Mouse (Mus musculus) embryonic facial prominence, embryonic 14.5 days (tissue): ENCODE measurements around the gene Ywhah. TPM values are rescaled to one million over a fixed set of nuclear protein-coding genes. Genes with fewer than 3 reads are reported as not detected.

ENCODE experiments used
- ATAC-seq: fragments of 200-750 bp; cut with Nextera tagmentation; 2 replicates; pipeline ENCODE4 v1.8.0; 2017; ENCODE audit warnings: low read depth, moderate number of reproducible peaks, moderate TSS enrichment
- DNase-seq: peaks from one replicate; pipeline ENCODE4 v3.0.0-alpha.2; 2015; ENCODE audit warnings: low spot score
- H3K27ac ChIP-seq: fragments of 300-500 bp; sonication (generic); replicated peaks from 2 replicates; pipeline ENCODE4 v1.5.1; 2014; ENCODE audit warnings: low read depth, mild to moderate bottlenecking, low read length, moderate library complexity
- H3K27me3 ChIP-seq: fragments of 300-500 bp; sonication (generic); replicated peaks from 2 replicates; pipeline ENCODE4 v1.6.1; 2014; ENCODE audit warnings: low read length; ENCODE audit not compliant: control insufficient read depth, insufficient read depth
- H3K36me3 ChIP-seq: fragments of 300-500 bp; sonication (generic); 2 replicates; pipeline ENCODE4 v1.6.1; 2014; ENCODE audit warnings: low read length, mixed read lengths; ENCODE audit not compliant: control insufficient read depth, insufficient read depth
- H3K4me1 ChIP-seq: fragments of 300-500 bp; sonication (generic); 2 replicates; pipeline ENCODE4 v1.6.1; 2014; ENCODE audit warnings: antibody characterized with exemption, low read length; ENCODE audit not compliant: control insufficient read depth, insufficient read depth
- H3K4me2 ChIP-seq: fragments of 300-500 bp; sonication (generic); 2 replicates; pipeline ENCODE4 v1.6.1; 2014; ENCODE audit warnings: low read depth, mild to moderate bottlenecking, low read length, moderate library complexity, mixed read lengths
- H3K4me3 ChIP-seq: fragments of 300-500 bp; sonication (generic); 2 replicates; pipeline ENCODE4 v1.5.1; 2014; ENCODE audit warnings: low read depth, mild to moderate bottlenecking, low read length
- H3K9ac ChIP-seq: fragments of 300-500 bp; sonication (generic); 2 replicates; pipeline ENCODE4 v1.6.1; 2014; ENCODE audit warnings: low read depth, mild to moderate bottlenecking, low read length, moderate library complexity, mixed read lengths
- H3K9me3 ChIP-seq: fragments of 300-500 bp; sonication (generic); 2 replicates; pipeline ENCODE4 v1.6.1; 2016; ENCODE audit warnings: low read length; ENCODE audit not compliant: control insufficient read depth
- WGBS: fragments of 180-500 bp; shearing (Covaris S2); extraction: QIAGEN DNeasy Blood & Tissue Kit; methylation state at CpG from one replicate; pipeline ENCODE4 v1.1.7; 2014; 5-methylcytosine and 5-hydroxymethylcytosine counted together
- polyA plus RNA-seq: library from polyadenylated mRNA; unstranded; fragments of >200 nt; fragmentation: Nextera tagmentation; extraction: Ambion mirVana; gene quantifications from 2 replicates; pipeline ENCODE4 v1.2.1, GENCODE M21; 2014

Ywhah gene
- polyA plus RNA-seq, 1 experiment from 2014 or later = 410 TPM

- ATAC-seq (no peak), DNase-seq (no peak)
- no peaks in the 10 kb centered on the region for H3K27me3 ChIP-seq
Observed at GRCm38 (mm10) chr5:33019426-33019821, 808 bp downstream of the Ywhah start.

GRCm38 (mm10) chr5:33021622-33022021 lies 3.0 kb downstream of the Ywhah start:
- ATAC-seq = no peak
- no peaks in the 10 kb centered on the region for H3K27me3 ChIP-seq
- H3K4me2 ChIP-seq = no peak overlapping the region
- no peaks in the 10 kb centered on the region for H3K9me3 ChIP-seq
- H3K36me3 ChIP-seq = peaks cover 51% of the 10 kb centered on the region
- DNase-seq = no peak
- WGBS = 84% methylated on average over 2 of the region's 2 CpGs
- no peak overlapping the region for H3K4me3 ChIP-seq
- H3K4me1 ChIP-seq = peaks cover 17% of the 10 kb centered on the region
- no peak overlapping the region for H3K9ac ChIP-seq
- no peak overlapping the region for H3K27ac ChIP-seq

More at GRCm38 (mm10) chr5:33019426-33019821, 808 bp downstream of the Ywhah start:
- Histone ChIP-seq H3K36me3 (peaks cover 31% of the 10 kb centered on the region), H3K4me2 (peak overlapping the region; percentile 76), H3K27ac (peak overlapping the region; percentile 100), H3K4me1 (peaks cover 17% of the 10 kb centered on the region), H3K9me3 (no peaks in the 10 kb centered on the region), H3K4me3 (peak overlapping the region; percentile 90), H3K9ac (peak overlapping the region; percentile 97)
- 0% methylated on average over 11 of the region's 12 CpGs for WGBS

- WGBS = 91% methylated on average over 4 of the region's 4 CpGs
- no peak overlapping the region for H3K9ac ChIP-seq
Observed at GRCm38 (mm10) chr5:33023337-33023736, 4.7 kb downstream of the Ywhah start.

GRCm38 (mm10) chr5:33024474-33024873 lies 5.9 kb downstream of the Ywhah start:
- Histone ChIP-seq H3K27me3 (no peaks in the 10 kb centered on the region), H3K4me1 (peaks cover 10% of the 10 kb centered on the region; the same call in 1 of the 2 replicates), H3K36me3 (peaks cover 62% of the 10 kb centered on the region), H3K4me2 (no peak overlapping the region), H3K9ac (no peak overlapping the region), H3K27ac (no peak overlapping the region), H3K9me3 (no peaks in the 10 kb centered on the region), H3K4me3 (no peak overlapping the region)
- 77% methylated on average over 5 of the region's 5 CpGs for WGBS
- DNase-seq = no peak
- ATAC-seq = no peak

More at GRCm38 (mm10) chr5:33023337-33023736, 4.7 kb downstream of the Ywhah start:
- DNase-seq (no peak), ATAC-seq (no peak)
- H3K27me3 ChIP-seq = no peaks in the 10 kb centered on the region
- H3K9me3 ChIP-seq = no peaks in the 10 kb centered on the region
- H3K36me3 ChIP-seq = peaks cover 57% of the 10 kb centered on the region
- H3K4me3 ChIP-seq = no peak overlapping the region
- H3K27ac ChIP-seq = no peak overlapping the region
- peaks cover 10% of the 10 kb centered on the region; the same call in 1 of the 2 replicates for H3K4me1 ChIP-seq
- H3K4me2 ChIP-seq = no peak overlapping the region

- no peak overlapping the region for H3K27ac ChIP-seq
- H3K4me1 ChIP-seq = no peaks in the 10 kb centered on the region
- no peak for DNase-seq
- no peaks in the 10 kb centered on the region for H3K9me3 ChIP-seq
- H3K4me2 ChIP-seq = no peak overlapping the region
- ATAC-seq = no peak
- H3K27me3 ChIP-seq = no peaks in the 10 kb centered on the region
- 66% methylated on average over 2 of the region's 2 CpGs for WGBS
- H3K9ac ChIP-seq = no peak overlapping the region
- H3K36me3 ChIP-seq = peaks cover 39% of the 10 kb centered on the region
- no peak overlapping the region for H3K4me3 ChIP-seq
Observed at GRCm38 (mm10) chr5:33028656-33029055, 10.0 kb downstream of the Ywhah start.

GRCm38 (mm10) chr5:33030425-33031175 lies 12.0 kb downstream of the Ywhah start:
- Histone ChIP-seq H3K9me3 (no peaks in the 10 kb centered on the region), H3K9ac (no peak overlapping the region), H3K4me2 (no peak overlapping the region), H3K27ac (no peak overlapping the region), H3K4me3 (no peak overlapping the region), H3K27me3 (no peaks in the 10 kb centered on the region), H3K36me3 (peaks cover 20% of the 10 kb centered on the region), H3K4me1 (no peaks in the 10 kb centered on the region)
- WGBS = 63% methylated on average over 4 of the region's 4 CpGs
- no peak for DNase-seq
- ATAC-seq = no peak; the same call in 1 of the 2 replicates

- Histone ChIP-seq H3K9me3 (no peaks in the 10 kb centered on the region), H3K9ac (no peak overlapping the region), H3K4me3 (no peak overlapping the region), H3K27me3 (no peaks in the 10 kb centered on the region), H3K4me1 (no peaks in the 10 kb centered on the region), H3K36me3 (peaks cover 11% of the 10 kb centered on the region), H3K27ac (no peak overlapping the region), H3K4me2 (no peak overlapping the region)
- ATAC-seq (no peak), DNase-seq (no peak)
- WGBS = 81% methylated on average over 10 of the region's 10 CpGs
Observed at GRCm38 (mm10) chr5:33032036-33032773, 13.6 kb downstream of the Ywhah start.

- peak; percentile 88 for DNase-seq
- Histone ChIP-seq H3K27ac (no peak overlapping the region), H3K9me3 (no peaks in the 10 kb centered on the region), H3K4me2 (no peak overlapping the region), H3K9ac (no peak overlapping the region), H3K4me1 (no peaks in the 10 kb centered on the region), H3K27me3 (no peaks in the 10 kb centered on the region), H3K36me3 (peaks cover 7% of the 10 kb centered on the region), H3K4me3 (no peak overlapping the region)
- ATAC-seq = peak; percentile 77
- WGBS = under 1% methylated on average over 4 of the region's 4 CpGs
Observed at GRCm38 (mm10) chr5:33033121-33033520, 14.5 kb downstream of the Ywhah start.
